In genomic region chr5:30802724-30803467, GRCm38 (mm10) we compare ENCODE assay signal across 15 mouse cellular contexts.
"Had no signal": no experiment of that assay in that cellular context is flagged by ENCODE, and none has a peak within 500 bp of the region (broad histone marks: within the 10 kb centered on the region; RNA-seq: fewer than 3 reads in every experiment).

No protein-coding gene starts in this region.

- DNase-seq: kidney, adult 2 months; kidney, postnatal 25 days; layer of hippocampus, adult 9-11 months; liver, embryonic 13.5 days; thymus, adult 18-20 months; thymus, postnatal 14 days had no signal

- H3K4me3 ChIP-seq: layer of hippocampus, adult 2 months; left cerebral cortex, adult 2 months; liver, embryonic 13.5 days; megakaryocyte, embryonic 14.5 days; midbrain, embryonic 10.5 days; midbrain, embryonic 13.5 days had no signal

- H3K4me1 ChIP-seq: midbrain, embryonic 10.5 days; midbrain, embryonic 13.5 days had no signal

- H3K9me3 ChIP-seq: liver, embryonic 13.5 days; megakaryocyte, embryonic 14.5 days; midbrain, embryonic 10.5 days; midbrain, embryonic 13.5 days had no signal

- H3K27me3 ChIP-seq: midbrain, embryonic 13.5 days had no signal

- H3K36me3 ChIP-seq: liver, embryonic 13.5 days had no signal

- H3K4me2 ChIP-seq: liver, embryonic 13.5 days; midbrain, embryonic 13.5 days had no signal

- ATAC-seq: intestine, postnatal 0 days; midbrain, embryonic 13.5 days; midbrain, embryonic 16.5 days had no signal

- H3K27ac ChIP-seq: kidney, postnatal 0 days; layer of hippocampus, adult 2 months; left cerebral cortex, adult 2 months; liver, embryonic 13.5 days; macrophage; midbrain, embryonic 10.5 days; midbrain, embryonic 13.5 days had no signal

- H3K9ac ChIP-seq: liver, embryonic 13.5 days; midbrain, embryonic 13.5 days had no signal
